Mouse (Mus musculus): Measurements from ENCODE around the gene Fam160b1. TPM values are rescaled to one million over a fixed set of nuclear protein-coding genes. Genes with fewer than 3 reads are reported as not detected.
A peak's percentile ranks its signal among the peaks of the same experiment; 100 is the strongest.

The Fam160b1 gene
- total and polyA plus RNA-seq, 3 experiments: 4.4 to 7.7 (median 4.8) TPM

- H3K36me3 ChIP-seq (replicated peaks in 1 of 2; ENCODE audit: control insufficient read depth in 1 of 2, insufficient read depth in 1 of 2, low read length in 1 of 2): no peaks in the 10 kb centered on the region
- dilution Hi-C loops (cut with MboI; ENCODE audit: extremely low pct_ligation_motif_present, extremely low pct_unique_long_range_greater_than_20kb, low sequenced_read_pairs) (no loop called here), in situ Hi-C loops (cut with MboI; ENCODE audit: low pct_ligation_motif_present, low pct_unique_long_range_greater_than_20kb, low sequenced_read_pairs) (loop anchor here (25.0 kb wide), 1 partner anchor 402 kb away; no protein-coding TSS in a partner anchor)
- TF ChIP-seq E2F4 (IDR thresholded peaks at IDR 0.05; ENCODE audit: insufficient replicate concordance, low read depth, low read length): no peak
- TF ChIP-seq MAFK (IDR thresholded peaks at IDR 0.05; ENCODE audit: insufficient replicate concordance, low read length): no peak
- TF ChIP-seq UBTF (IDR thresholded peaks at IDR 0.05; ENCODE audit: low read depth, low read length): 0 out of 2 replicates have a peak, but pooled peaks have one; percentile 62
- no peak for DNase-seq (ENCODE audit: extremely low read depth)
- H3K79me2 ChIP-seq (replicated peaks; ENCODE audit: control insufficient read depth, extremely low read depth, insufficient read depth, poor library complexity, severe bottlenecking): no peaks in the 10 kb centered on the region
- peak within 1 kb of the TSS; percentile 18; the same call in 1 of the 2 replicates for H3K4me2 ChIP-seq (ENCODE audit: insufficient read depth, low read depth, poor library complexity, severe bottlenecking)
- peak within 1 kb of the TSS in 2 of 3 experiments; percentile 26 to 41 for H3K4me3 ChIP-seq (replicated peaks in 1 of 3; ENCODE audit: low read depth in 2 of 3, low read length in 2 of 3, poor library complexity in 1 of 3)
- no peaks in the 10 kb centered on the region for H3K27me3 ChIP-seq (replicated peaks)
- no peaks in the 10 kb centered on the region for H3K9me3 ChIP-seq (replicated peaks; ENCODE audit: low read length)
- no peak within 1 kb of the TSS for H3K27ac ChIP-seq (ENCODE audit: insufficient read depth, low read depth)
- peaks cover 4 to 23% of the 10 kb centered on the region in 2 experiments; a peak in 3 of 4 replicates for H3K4me1 ChIP-seq (ENCODE audit: control insufficient read depth in 1 of 2, insufficient read depth in 2 of 2)
- H3K9ac ChIP-seq (ENCODE audit: insufficient read depth, low read depth): no peak within 1 kb of the TSS
Observed at GRCm38 (mm10) chr19:57314346-57315012, 46.0 kb upstream of the Fam160b1 start, which contains the start of gene Ablim1. TSS of gene Ablim1 (minus strand) at chr19:57314919.

- no peaks in the 10 kb centered on the region for H3K36me3 ChIP-seq (replicated peaks in 1 of 2; ENCODE audit: control insufficient read depth in 1 of 2, insufficient read depth in 1 of 2, low read length in 1 of 2)
- H3K4me1 ChIP-seq (ENCODE audit: control insufficient read depth in 1 of 2, insufficient read depth in 2 of 2): peaks cover 4 to 23% of the 10 kb centered on the region in 2 experiments; a peak in 3 of 4 replicates
- no peaks in the 10 kb centered on the region for H3K79me2 ChIP-seq (replicated peaks; ENCODE audit: control insufficient read depth, extremely low read depth, insufficient read depth, poor library complexity, severe bottlenecking)
- dilution Hi-C loops (cut with MboI; ENCODE audit: extremely low pct_ligation_motif_present, extremely low pct_unique_long_range_greater_than_20kb, low sequenced_read_pairs): no loop called here
- H3K27ac ChIP-seq (ENCODE audit: insufficient read depth, low read depth): no peak overlapping the region
- peak overlapping the region; percentile 18; the same call in 1 of the 2 replicates for H3K4me2 ChIP-seq (ENCODE audit: insufficient read depth, low read depth, poor library complexity, severe bottlenecking)
- TF ChIP-seq USF2 (conservative IDR thresholded peaks at IDR 0.05; ENCODE audit: low read depth, low read length) (no peak), IRF4 (IDR thresholded peaks at IDR 0.05; ENCODE audit: low read depth, low read length) (no peak), POLR2AphosphoS2 (IDR thresholded peaks at IDR 0.05; ENCODE audit: low read depth, low read length) (no peak), NELFE (IDR thresholded peaks at IDR 0.05; ENCODE audit: low read depth, low read length) (no peak), RAD21 (IDR thresholded peaks at IDR 0.05; ENCODE audit: low read depth, low read length) (no peak), MYC (IDR thresholded peaks at IDR 0.05; ENCODE audit: low read depth, low read length) (no peak), BHLHE40 (IDR thresholded peaks at IDR 0.05; ENCODE audit: low read depth, low read length) (no peak), UBTF (IDR thresholded peaks at IDR 0.05; ENCODE audit: low read depth, low read length) (no peak), NRF1 (IDR thresholded peaks at IDR 0.05; ENCODE audit: low read depth, low read length) (no peak), MAX (IDR thresholded peaks at IDR 0.05; ENCODE audit: low read length) (no peak), ELF1 (IDR thresholded peaks at IDR 0.05; ENCODE audit: low read depth, low read length) (no peak), KAT2A (IDR thresholded peaks at IDR 0.05; ENCODE audit: insufficient replicate concordance, low read length) (no peak), MXI1 (IDR thresholded peaks at IDR 0.05; ENCODE audit: low read depth, low read length) (no peak), ZNF384 (IDR thresholded peaks at IDR 0.05; ENCODE audit: low read depth, low read length) (no peak), JUND (conservative IDR thresholded peaks at IDR 0.05; ENCODE audit: low read depth, low read length) (no peak), JUN (IDR thresholded peaks at IDR 0.05; ENCODE audit: insufficient read depth, low read depth, low read length) (no peak), ZKSCAN1 (IDR thresholded peaks at IDR 0.05; ENCODE audit: borderline replicate concordance, low read depth, low read length) (no peak), ETS1 (conservative IDR thresholded peaks at IDR 0.05; ENCODE audit: low read depth, low read length) (no peak)
- no peaks in the 10 kb centered on the region for H3K9me3 ChIP-seq (replicated peaks; ENCODE audit: low read length)
- H3K27me3 ChIP-seq (replicated peaks): no peaks in the 10 kb centered on the region
- DNase-seq (ENCODE audit: extremely low read depth): no peak
- no peak overlapping the region for H3K9ac ChIP-seq (ENCODE audit: insufficient read depth, low read depth)
- in situ Hi-C loops (cut with MboI; ENCODE audit: low pct_ligation_motif_present, low pct_unique_long_range_greater_than_20kb, low sequenced_read_pairs): loop anchor here (25.0 kb wide), 1 partner anchor 403 kb away; no protein-coding TSS in a partner anchor
- peak overlapping the region in 1 of 3 experiments; percentile 41 for H3K4me3 ChIP-seq (replicated peaks in 1 of 3; ENCODE audit: low read depth in 2 of 3, low read length in 2 of 3, poor library complexity in 1 of 3)
Observed at GRCm38 (mm10) chr19:57315013-57315565, 45.4 kb upstream of the Fam160b1 start.
